19 mouse cellular contexts compared by ENCODE assay signal in genomic region chr14:60540111-60540510, GRCm38 (mm10).
DNase-seq lines count a peak whose midpoint lies in the region; ATAC-seq lines count a peak whose summit lies in the region.
"Had no signal": no experiment of that assay in that cellular context is flagged by ENCODE, and none has a peak within 500 bp of the region (broad histone marks: within the 10 kb centered on the region; RNA-seq: fewer than 3 reads in every experiment).

No protein-coding gene starts in this region.

- no peak for DNase-seq in forebrain, embryonic 10.5 days (ENCODE audit: extremely low spot score, low spot score)
- DNase-seq in layer of hippocampus, adult 11-12 months (ENCODE audit: low spot score) = peak; percentile 37
- no peak for DNase-seq in layer of hippocampus, adult 9-10 months (ENCODE audit: low spot score)
- DNase-seq in limb, embryonic 10.5 days (ENCODE audit: low spot score) = no peak
- DNase-seq in embryonic facial prominence, embryonic 14.5 days (ENCODE audit: low spot score) = peak; percentile 63
- DNase-seq: adrenal gland, adult 2 months; adrenal gland, postnatal 25 days; cerebellum, adult 18-20 months; forebrain, postnatal 0 days; gastrocnemius, postnatal 14 days; heart, adult 2 months; heart, postnatal 14 days had no signal

- no peaks in the 10 kb centered on the region for H3K27me3 ChIP-seq in forebrain, embryonic 10.5 days (ENCODE audit: poor library complexity, severe bottlenecking)
- no peaks in the 10 kb centered on the region for H3K27me3 ChIP-seq in forebrain, embryonic 16.5 days (replicated peaks; ENCODE audit: control insufficient read depth, insufficient read depth, low read length)
- no peaks in the 10 kb centered on the region for H3K27me3 ChIP-seq in limb, embryonic 15.5 days
- no peaks in the 10 kb centered on the region for H3K27me3 ChIP-seq in limb, embryonic 10.5 days (ENCODE audit: low read depth, poor library complexity, severe bottlenecking)
- H3K27me3 ChIP-seq in embryonic facial prominence, embryonic 14.5 days (replicated peaks; ENCODE audit: control insufficient read depth, insufficient read depth, low read length) = no peaks in the 10 kb centered on the region
- H3K27me3 ChIP-seq: forebrain, embryonic 12.5 days; heart, embryonic 15.5 days; hindbrain, embryonic 12.5 days had no signal

- H3K36me3 ChIP-seq in forebrain, embryonic 10.5 days (replicated peaks) = peaks cover 12% of the 10 kb centered on the region
- H3K36me3 ChIP-seq in forebrain, embryonic 16.5 days (ENCODE audit: control insufficient read depth, insufficient read depth) = no peaks in the 10 kb centered on the region
- H3K36me3 ChIP-seq in limb, embryonic 15.5 days = no peaks in the 10 kb centered on the region
- no peaks in the 10 kb centered on the region for H3K36me3 ChIP-seq in limb, embryonic 10.5 days
- no peaks in the 10 kb centered on the region for H3K36me3 ChIP-seq in embryonic facial prominence, embryonic 14.5 days (ENCODE audit: control insufficient read depth, insufficient read depth, low read length)
- H3K36me3 ChIP-seq: forebrain, embryonic 12.5 days; heart, embryonic 15.5 days; hindbrain, embryonic 12.5 days had no signal

- H3K27ac ChIP-seq in forebrain, embryonic 10.5 days = peak overlapping the region; percentile 31; the same call in 1 of the 2 replicates
- no peak overlapping the region for H3K27ac ChIP-seq in forebrain, embryonic 16.5 days (ENCODE audit: low read length)
- H3K27ac ChIP-seq in limb, embryonic 15.5 days = peak overlapping the region; percentile 5; the same call in 1 of the 2 replicates
- no peak overlapping the region for H3K27ac ChIP-seq in limb, embryonic 10.5 days
- no peak overlapping the region for H3K27ac ChIP-seq in embryonic facial prominence, embryonic 14.5 days (replicated peaks; ENCODE audit: low read depth, low read length)
- H3K27ac ChIP-seq: forebrain, embryonic 12.5 days; heart, adult 2 months; heart, embryonic 15.5 days; hindbrain, embryonic 12.5 days had no signal

- H3K4me3 ChIP-seq in forebrain, embryonic 10.5 days = no peak overlapping the region
- H3K4me3 ChIP-seq in forebrain, embryonic 16.5 days (replicated peaks; ENCODE audit: low read length) = no peak overlapping the region
- no peak overlapping the region for H3K4me3 ChIP-seq in limb, embryonic 15.5 days
- no peak overlapping the region for H3K4me3 ChIP-seq in limb, embryonic 10.5 days
- no peak overlapping the region for H3K4me3 ChIP-seq in embryonic facial prominence, embryonic 14.5 days (ENCODE audit: low read depth, low read length)
- H3K4me3 ChIP-seq: forebrain, embryonic 12.5 days; heart, adult 2 months; heart, embryonic 15.5 days; hindbrain, embryonic 12.5 days had no signal

- H3K4me2 ChIP-seq in forebrain, embryonic 16.5 days (ENCODE audit: low read length) = no peak overlapping the region
- no peak overlapping the region for H3K4me2 ChIP-seq in limb, embryonic 15.5 days
- no peak overlapping the region for H3K4me2 ChIP-seq in embryonic facial prominence, embryonic 14.5 days (ENCODE audit: low read depth, low read length)
- H3K4me2 ChIP-seq: forebrain, embryonic 12.5 days; heart, embryonic 11.5 days; heart, embryonic 15.5 days; hindbrain, embryonic 12.5 days had no signal

- H3K9me3 ChIP-seq in forebrain, embryonic 10.5 days = peaks cover 5% of the 10 kb centered on the region; the same call in 1 of the 2 replicates
- H3K9me3 ChIP-seq in forebrain, embryonic 16.5 days (ENCODE audit: control insufficient read depth, low read length) = no peaks in the 10 kb centered on the region
- no peaks in the 10 kb centered on the region for H3K9me3 ChIP-seq in limb, embryonic 15.5 days
- H3K9me3 ChIP-seq in limb, embryonic 10.5 days (replicated peaks) = no peaks in the 10 kb centered on the region
- no peaks in the 10 kb centered on the region for H3K9me3 ChIP-seq in embryonic facial prominence, embryonic 14.5 days (ENCODE audit: control insufficient read depth, low read length)
- H3K9me3 ChIP-seq: heart, embryonic 15.5 days had no signal

- no peak for ATAC-seq in forebrain, embryonic 16.5 days
- no peak for ATAC-seq in limb, embryonic 15.5 days (ENCODE audit: insufficient number of reproducible peaks, low FRiP score, low TSS enrichment, low read depth)
- ATAC-seq in embryonic facial prominence, embryonic 14.5 days (ENCODE audit: low read depth) = 0 out of 2 replicates have a peak, but pooled peaks have one; percentile 37
- ATAC-seq in monocyte, adult 5-6 weeks (replicated peaks; ENCODE audit: insufficient number of reproducible peaks, low FRiP score, low TSS enrichment, poor library complexity, severe bottlenecking) = no peak
- ATAC-seq: forebrain, postnatal 0 days had no signal

- no peak overlapping the region for H3K9ac ChIP-seq in forebrain, embryonic 16.5 days (replicated peaks; ENCODE audit: low read depth, low read length)
- H3K9ac ChIP-seq in limb, embryonic 15.5 days = no peak overlapping the region
- H3K9ac ChIP-seq in embryonic facial prominence, embryonic 14.5 days (ENCODE audit: low read depth, low read length) = no peak overlapping the region
- H3K9ac ChIP-seq: forebrain, embryonic 12.5 days; forebrain, postnatal 0 days; heart, embryonic 15.5 days; hindbrain, embryonic 12.5 days had no signal

- WGBS in forebrain, embryonic 10.5 days = 94% methylated on average over 4 of the region's 4 CpGs
- WGBS in forebrain, embryonic 16.5 days = 66% methylated on average over 4 of the region's 4 CpGs
- WGBS in limb, embryonic 15.5 days = 44% methylated on average over 4 of the region's 4 CpGs
- 90% methylated on average over 4 of the region's 4 CpGs for WGBS in limb, embryonic 10.5 days
- WGBS in embryonic facial prominence, embryonic 14.5 days = 40% methylated on average over 4 of the region's 4 CpGs

- peaks cover under 1% of the 10 kb centered on the region; the same call in 1 of the 2 replicates for H3K4me1 ChIP-seq in forebrain, embryonic 10.5 days
- H3K4me1 ChIP-seq in forebrain, embryonic 16.5 days (replicated peaks; ENCODE audit: control insufficient read depth, insufficient read depth, low read length) = no peaks in the 10 kb centered on the region
- H3K4me1 ChIP-seq in limb, embryonic 15.5 days = peaks cover 9% of the 10 kb centered on the region
- peaks cover 6% of the 10 kb centered on the region; the same call in 1 of the 2 replicates for H3K4me1 ChIP-seq in limb, embryonic 10.5 days
- 0 out of 2 replicates have a peak, but pooled peaks cover 3% of the 10 kb centered on the region for H3K4me1 ChIP-seq in embryonic facial prominence, embryonic 14.5 days (ENCODE audit: control insufficient read depth, insufficient read depth, low read length)
- H3K4me1 ChIP-seq: forebrain, embryonic 12.5 days; hindbrain, embryonic 12.5 days had no signal

Comparison
In these comparisons a context has a peak if more than half of its experiments do, and no peak if none do; other contexts are left out.
1. DNase-seq: peak in layer of hippocampus, adult 11-12 months (single experiment) and embryonic facial prominence, embryonic 14.5 days (single experiment); none in forebrain, embryonic 10.5 days (single experiment), layer of hippocampus, adult 9-10 months (single experiment) and limb, embryonic 10.5 days (single experiment).
2. H3K27ac ChIP-seq: peak in forebrain, embryonic 10.5 days (single experiment) and limb, embryonic 15.5 days (single experiment); none in forebrain, embryonic 16.5 days (single experiment), limb, embryonic 10.5 days (single experiment) and embryonic facial prominence, embryonic 14.5 days (single experiment).